Mouse (Mus musculus): ENCODE measurements at regions not wholly inside any gene's neighbourhood (a gene's known extent, or its start where the extent isn't known, plus 50 kb on each side); places are given as distances from the start of the nearest gene placed in this dataset.

DNA sequence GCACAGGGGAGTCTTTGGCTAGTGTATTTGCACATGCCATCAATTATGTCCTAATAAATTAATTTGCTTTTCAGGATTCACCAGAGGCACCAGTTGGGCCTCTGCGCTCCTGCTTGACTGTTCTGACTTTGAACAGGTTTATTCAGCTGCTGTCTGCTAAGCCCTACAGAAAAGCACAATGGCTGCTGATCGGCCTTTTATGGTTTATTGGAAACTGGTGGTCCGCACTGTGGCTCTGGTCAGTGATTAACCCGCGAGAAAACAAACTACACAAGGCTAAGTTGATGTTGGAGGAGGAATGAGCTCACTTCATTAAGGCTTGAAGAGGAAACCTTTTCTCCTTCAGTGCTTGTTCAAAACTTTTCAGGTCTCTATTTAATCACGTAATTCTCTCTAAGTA, 208.4 kb upstream of the Gpr101 start:
- DNase-seq: no peak

DNA sequence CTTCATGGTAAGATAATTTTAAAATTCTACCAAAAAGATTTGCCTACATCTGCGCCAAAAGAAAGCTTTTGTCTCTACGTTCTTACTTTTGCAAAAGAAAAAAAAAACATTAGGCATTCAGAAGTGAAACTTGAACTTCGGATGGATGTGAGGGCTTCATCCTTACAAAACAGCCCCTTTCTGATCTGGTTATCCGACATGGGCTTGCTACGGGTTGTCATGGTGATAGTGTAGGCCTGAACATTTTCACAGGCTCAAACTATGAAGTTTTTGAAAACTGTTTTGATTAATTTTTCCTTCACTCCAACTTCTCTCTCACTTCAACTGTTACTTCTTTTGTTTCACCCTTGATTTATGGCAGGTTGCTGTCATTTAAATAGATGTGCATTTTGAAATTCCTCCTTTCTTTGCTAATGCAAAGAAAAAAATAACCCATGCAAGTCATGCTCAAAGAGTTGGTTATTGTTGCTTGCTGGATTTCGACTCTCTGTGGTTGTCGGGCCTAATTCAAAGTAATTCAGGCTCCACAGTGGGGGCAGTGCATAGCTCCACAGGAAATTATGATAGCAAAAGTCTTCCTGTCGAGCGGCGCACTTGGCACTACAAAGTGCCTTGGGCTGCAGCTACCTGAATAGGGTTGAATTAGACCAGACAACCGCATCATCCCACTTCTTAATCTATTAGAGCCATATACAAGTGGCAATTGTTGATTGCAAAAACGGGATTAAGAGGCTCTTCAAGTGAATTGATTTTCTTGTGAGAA, 205.7 kb upstream of the Gpr101 start:
- no peak for DNase-seq

DNA sequence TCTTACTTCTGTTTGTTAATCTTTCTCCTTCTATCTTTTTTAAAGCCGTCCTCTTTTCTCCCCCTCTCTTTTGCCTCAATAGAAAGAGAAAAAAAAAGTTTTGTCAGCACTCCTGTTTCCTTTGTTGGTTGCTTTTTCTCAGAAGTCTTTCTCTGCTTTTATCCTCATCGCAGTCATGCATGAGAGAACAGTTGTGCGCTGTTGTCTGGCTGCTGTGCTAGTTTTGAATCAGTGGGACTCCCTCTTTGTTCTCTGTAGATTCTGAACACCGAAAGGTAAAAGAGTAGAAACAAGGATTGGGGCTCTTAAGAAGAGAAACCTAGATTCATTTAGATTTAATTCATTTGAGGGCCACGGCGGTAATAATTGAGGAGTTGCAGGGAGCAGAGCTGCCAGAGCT, 204.9 kb upstream of the Gpr101 start:
- DNase-seq: no peak

DNA sequence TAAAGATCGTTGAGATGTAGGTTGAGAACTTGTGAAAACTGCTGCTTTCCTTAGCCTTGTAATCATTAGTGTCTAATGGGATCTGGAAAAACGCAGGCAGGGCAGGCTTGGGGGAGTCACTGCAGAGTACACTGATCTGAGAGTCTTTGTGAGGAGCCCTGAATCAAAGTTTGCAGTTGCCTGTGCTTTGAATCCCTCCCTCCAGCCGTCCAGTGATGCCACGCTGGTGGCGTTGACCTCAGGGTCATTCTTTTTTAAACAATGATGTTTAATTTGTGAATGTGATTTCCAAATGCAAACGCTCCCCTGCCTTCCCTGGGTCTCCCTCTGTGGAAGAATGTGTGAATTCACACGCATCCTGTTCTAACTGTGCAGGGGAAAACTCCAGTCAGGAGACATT, 204.4 kb upstream of the Gpr101 start:
- no peak for DNase-seq

DNA sequence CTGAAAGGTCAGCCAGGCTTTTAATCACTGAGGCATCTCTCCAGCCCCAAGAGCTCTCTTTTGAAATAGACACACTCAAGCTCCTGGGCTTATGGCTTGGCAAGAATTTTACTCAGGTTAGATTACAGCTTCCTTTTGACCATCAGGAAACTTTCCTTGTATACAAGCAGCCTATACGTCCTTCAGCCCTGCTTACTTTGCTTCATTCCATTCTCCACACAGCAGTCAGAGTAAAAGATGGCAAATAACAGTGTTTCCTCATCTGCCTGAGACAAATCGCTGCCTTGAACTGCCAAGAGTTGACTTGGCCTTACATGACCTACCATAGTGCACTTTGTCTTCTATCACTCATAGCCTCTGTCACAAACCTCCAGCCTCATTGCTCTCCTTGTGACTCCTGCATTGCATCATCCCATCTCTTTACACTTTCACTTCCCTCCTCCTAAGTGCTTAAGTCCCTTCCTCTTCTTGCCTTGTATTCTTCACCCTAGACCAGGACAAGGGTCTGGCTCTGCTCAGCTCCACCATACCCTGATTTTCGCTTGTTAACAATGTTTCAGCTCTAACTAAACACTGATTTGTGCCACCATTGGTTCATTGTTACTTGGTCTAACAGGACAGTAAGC, 203.2 kb upstream of the Gpr101 start:
- DNase-seq: no peak

DNA sequence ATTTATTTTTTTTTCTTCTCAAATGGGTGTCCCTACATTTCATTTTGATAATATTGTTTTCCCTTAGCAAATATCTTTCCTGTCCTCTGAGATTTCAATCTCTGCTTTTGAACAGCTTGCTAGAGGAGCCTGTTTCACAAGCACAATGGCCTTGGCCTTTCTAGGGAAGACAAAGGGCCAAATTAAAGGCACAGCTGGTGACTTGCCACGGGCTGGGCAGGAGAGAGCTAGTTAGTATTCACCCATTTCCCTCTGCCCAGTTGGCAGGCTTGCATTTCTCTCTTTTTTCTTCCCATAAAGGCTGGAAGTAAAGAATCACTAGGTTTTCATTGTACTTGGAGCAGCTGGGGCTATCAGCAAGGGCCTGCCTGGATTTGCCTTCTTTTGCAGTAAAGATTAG, 188.9 kb upstream of the Gpr101 start:
- no peak for DNase-seq

DNA sequence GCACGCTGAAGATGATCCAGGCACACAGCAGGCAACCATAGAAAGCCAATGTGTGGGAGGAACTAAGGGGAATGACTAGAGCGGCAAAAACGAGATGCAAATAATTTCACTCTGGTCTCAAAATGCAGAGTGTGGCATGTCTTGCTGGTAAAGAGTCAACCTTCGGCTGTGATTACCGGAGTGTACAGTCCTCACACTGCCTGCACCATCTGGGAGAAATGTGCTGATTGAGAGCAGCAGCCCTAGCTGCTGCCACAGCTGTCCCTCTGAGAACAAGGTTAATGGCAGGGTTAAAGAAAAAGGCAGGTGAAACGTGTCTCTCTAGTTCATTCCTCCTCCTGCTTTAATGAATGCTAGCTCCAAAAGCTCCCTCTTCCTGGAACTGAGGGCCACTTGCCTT, 173.2 kb upstream of the Gpr101 start:
- DNase-seq: no peak

DNA sequence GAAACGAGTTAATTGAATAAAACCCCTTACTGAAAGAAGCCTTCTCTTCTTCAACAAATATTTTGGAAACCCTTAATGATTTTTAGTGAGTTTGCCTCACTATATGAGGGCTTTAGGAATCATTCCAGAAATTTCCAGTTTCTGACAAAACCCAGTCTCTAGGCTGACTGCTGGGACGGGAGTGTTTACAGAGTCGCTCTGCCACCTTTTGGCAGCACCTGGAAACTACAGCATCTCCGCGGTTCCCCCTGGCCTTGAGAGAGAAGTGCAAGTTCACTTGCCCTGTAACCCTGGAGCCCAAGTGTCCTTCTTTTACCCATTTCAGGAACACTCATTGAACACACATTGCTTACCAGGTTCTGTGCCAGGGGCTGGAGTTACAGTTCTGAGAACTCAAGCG, 171.4 kb upstream of the Gpr101 start:
- DNase-seq: peak; percentile 5 to 7

DNA sequence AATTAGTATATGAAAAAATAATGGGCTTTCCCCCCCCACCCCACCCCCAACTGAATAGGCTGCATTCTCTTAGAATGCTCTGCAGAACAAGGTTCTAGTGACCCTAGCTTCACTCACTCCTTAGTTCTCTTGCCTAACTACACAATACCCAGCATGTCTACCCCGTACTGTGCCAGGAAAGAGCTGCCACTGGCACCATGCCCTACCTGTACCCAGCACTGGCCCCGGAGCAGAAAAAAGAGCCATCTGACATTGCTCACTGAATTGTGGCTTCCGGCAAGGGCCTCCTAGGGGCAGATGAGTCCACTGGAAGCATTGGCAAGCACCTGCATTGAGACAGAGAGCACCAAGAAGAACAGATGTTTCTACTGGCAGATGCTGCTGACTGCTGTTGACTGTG, 156.0 kb upstream of the Gpr101 start:
- peak in 1 of 2 experiments; percentile 12 for DNase-seq

DNA sequence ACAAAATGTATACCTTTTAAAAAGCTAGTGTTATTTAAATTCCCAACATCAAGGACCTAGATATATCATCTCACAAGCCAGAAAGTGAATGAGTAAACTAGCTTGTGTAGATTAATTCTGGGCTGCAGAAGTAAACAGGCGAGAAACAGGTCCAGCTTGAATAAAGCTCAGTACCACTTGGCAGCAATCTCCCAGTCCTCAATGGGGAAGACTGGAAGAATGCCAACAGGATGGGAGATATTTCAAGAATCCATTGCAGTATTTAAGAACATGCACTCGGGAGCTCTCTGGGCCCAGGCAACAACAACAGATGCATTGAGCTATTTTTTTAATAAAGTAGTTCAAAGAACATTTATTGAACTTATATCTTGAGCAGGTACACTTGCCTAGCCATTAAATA, 152.5 kb upstream of the Gpr101 start:
- no peak for DNase-seq

DNA sequence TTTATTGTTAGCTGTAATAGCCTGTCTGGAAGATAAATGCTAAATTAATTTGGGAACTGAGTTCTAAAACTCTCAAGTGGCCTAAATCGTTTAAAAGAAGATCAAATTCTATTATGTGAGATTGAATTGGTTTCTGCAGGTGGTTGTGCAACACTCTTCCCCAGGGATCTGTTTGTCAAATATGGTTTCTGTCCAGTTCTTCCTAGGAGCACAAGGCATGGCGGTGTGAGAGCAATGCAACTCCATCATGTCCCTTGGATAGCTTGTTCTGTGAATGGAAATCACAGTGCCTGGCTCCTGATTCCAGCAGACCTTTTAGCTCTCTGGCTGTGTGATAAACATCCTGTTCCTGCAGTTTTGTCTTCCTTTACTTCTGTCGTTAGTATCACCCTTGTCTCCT, 151.9 kb upstream of the Gpr101 start:
- no peak for DNase-seq
